Mouse (Mus musculus): Measurements from ENCODE around the gene Shroom3. TPM values are rescaled to one million over a fixed set of nuclear protein-coding genes. Genes with fewer than 3 reads are reported as not detected.

Gene Shroom3
- polyA plus RNA-seq, 1 experiment from 2014 or later: 3.8 TPM

- WGBS: 36% methylated on average over 20 of the region's 20 CpGs
- H3K36me3 ChIP-seq (ENCODE audit: control insufficient read depth, insufficient read depth, low read length): no peaks in the 10 kb centered on the region
- no peaks in the 10 kb centered on the region for H3K27me3 ChIP-seq (ENCODE audit: control insufficient read depth, insufficient read depth, low read length)
- H3K9ac ChIP-seq (ENCODE audit: low read length): no peak overlapping the region
- no peak overlapping the region for H3K27ac ChIP-seq (replicated peaks; ENCODE audit: low read depth, low read length)
- H3K4me2 ChIP-seq (ENCODE audit: low read depth, severe bottlenecking): no peak overlapping the region
- no peak overlapping the region for H3K4me3 ChIP-seq (ENCODE audit: low read depth, low read length)
- DNase-seq (ENCODE audit: low spot score): peak; percentile 37
- peaks cover 5% of the 10 kb centered on the region for H3K4me1 ChIP-seq (ENCODE audit: control insufficient read depth, insufficient read depth, low read length)
- H3K9me3 ChIP-seq (ENCODE audit: control insufficient read depth, low read length): no peaks in the 10 kb centered on the region
- 0 out of 2 replicates have a peak, but pooled peaks have one; percentile 21 for ATAC-seq (ENCODE audit: insufficient number of reproducible peaks, low FRiP score, low TSS enrichment, low read depth)
These were observed 160.9 kb downstream of the Shroom3 start for GRCm38 (mm10) chr5:92843850-92844785.

- H3K27ac ChIP-seq (replicated peaks; ENCODE audit: low read depth, low read length): no peak overlapping the region
- no peak overlapping the region for H3K9ac ChIP-seq (ENCODE audit: low read length)
- H3K36me3 ChIP-seq (ENCODE audit: control insufficient read depth, insufficient read depth, low read length): no peaks in the 10 kb centered on the region
- ATAC-seq (ENCODE audit: insufficient number of reproducible peaks, low FRiP score, low TSS enrichment, low read depth) (no peak), DNase-seq (ENCODE audit: low spot score) (no peak)
- no peaks in the 10 kb centered on the region for H3K4me1 ChIP-seq (ENCODE audit: control insufficient read depth, insufficient read depth, low read length)
- WGBS: 92% methylated on average over 6 of the region's 6 CpGs
- no peaks in the 10 kb centered on the region for H3K27me3 ChIP-seq (ENCODE audit: control insufficient read depth, insufficient read depth, low read length)
- H3K4me2 ChIP-seq (ENCODE audit: low read depth, severe bottlenecking): no peak overlapping the region
- no peak overlapping the region for H3K4me3 ChIP-seq (ENCODE audit: low read depth, low read length)
- H3K9me3 ChIP-seq (ENCODE audit: control insufficient read depth, low read length): no peaks in the 10 kb centered on the region
These were observed 166.5 kb downstream of the Shroom3 start for GRCm38 (mm10) chr5:92849743-92850142.

GRCm38 (mm10) chr5:92850925-92851324, 167.7 kb downstream of the Shroom3 start:
- no peaks in the 10 kb centered on the region for H3K9me3 ChIP-seq (ENCODE audit: control insufficient read depth, low read length)
- WGBS: 79% methylated on average over 3 of the region's 3 CpGs
- H3K4me2 ChIP-seq (ENCODE audit: low read depth, severe bottlenecking): no peak overlapping the region
- no peaks in the 10 kb centered on the region for H3K36me3 ChIP-seq (ENCODE audit: control insufficient read depth, insufficient read depth, low read length)
- H3K4me1 ChIP-seq (ENCODE audit: control insufficient read depth, insufficient read depth, low read length): no peaks in the 10 kb centered on the region
- H3K27ac ChIP-seq (replicated peaks; ENCODE audit: low read depth, low read length): no peak overlapping the region
- DNase-seq (ENCODE audit: low spot score): no peak
- ATAC-seq (ENCODE audit: insufficient number of reproducible peaks, low FRiP score, low TSS enrichment, low read depth): no peak
- no peak overlapping the region for H3K9ac ChIP-seq (ENCODE audit: low read length)
- no peak overlapping the region for H3K4me3 ChIP-seq (ENCODE audit: low read depth, low read length)
- no peaks in the 10 kb centered on the region for H3K27me3 ChIP-seq (ENCODE audit: control insufficient read depth, insufficient read depth, low read length)

GRCm38 (mm10) chr5:92854983-92855382, 171.7 kb downstream of the Shroom3 start:
- Histone ChIP-seq H3K4me1 (ENCODE audit: control insufficient read depth, insufficient read depth, low read length) (peaks cover 5% of the 10 kb centered on the region; the same call in 1 of the 2 replicates), H3K4me2 (ENCODE audit: low read depth, severe bottlenecking) (no peak overlapping the region), H3K9ac (ENCODE audit: low read length) (no peak overlapping the region), H3K27me3 (ENCODE audit: control insufficient read depth, insufficient read depth, low read length) (no peaks in the 10 kb centered on the region), H3K9me3 (ENCODE audit: control insufficient read depth, low read length) (no peaks in the 10 kb centered on the region), H3K27ac (replicated peaks; ENCODE audit: low read depth, low read length) (no peak overlapping the region), H3K36me3 (ENCODE audit: control insufficient read depth, insufficient read depth, low read length) (no peaks in the 10 kb centered on the region), H3K4me3 (ENCODE audit: low read depth, low read length) (no peak overlapping the region)
- DNase-seq (ENCODE audit: low spot score): no peak
- 69% methylated on average over 4 of the region's 4 CpGs for WGBS
- no peak for ATAC-seq (ENCODE audit: insufficient number of reproducible peaks, low FRiP score, low TSS enrichment, low read depth)

GRCm38 (mm10) chr5:92856346-92856745, 173.1 kb downstream of the Shroom3 start:
- H3K27me3 ChIP-seq (ENCODE audit: control insufficient read depth, insufficient read depth, low read length): no peaks in the 10 kb centered on the region
- ATAC-seq (ENCODE audit: insufficient number of reproducible peaks, low FRiP score, low TSS enrichment, low read depth) (no peak), DNase-seq (ENCODE audit: low spot score) (no peak)
- peaks cover 5% of the 10 kb centered on the region; the same call in 1 of the 2 replicates for H3K4me1 ChIP-seq (ENCODE audit: control insufficient read depth, insufficient read depth, low read length)
- H3K27ac ChIP-seq (replicated peaks; ENCODE audit: low read depth, low read length): no peak overlapping the region
- H3K4me2 ChIP-seq (ENCODE audit: low read depth, severe bottlenecking): no peak overlapping the region; the same call in 1 of the 2 replicates
- no peaks in the 10 kb centered on the region for H3K9me3 ChIP-seq (ENCODE audit: control insufficient read depth, low read length)
- 28% methylated on average over 15 of the region's 15 CpGs for WGBS
- no peak overlapping the region for H3K4me3 ChIP-seq (ENCODE audit: low read depth, low read length)
- H3K36me3 ChIP-seq (ENCODE audit: control insufficient read depth, insufficient read depth, low read length): no peaks in the 10 kb centered on the region
- no peak overlapping the region for H3K9ac ChIP-seq (ENCODE audit: low read length)

GRCm38 (mm10) chr5:92857177-92857576, 173.9 kb downstream of the Shroom3 start:
- H3K36me3 ChIP-seq (ENCODE audit: control insufficient read depth, insufficient read depth, low read length): no peaks in the 10 kb centered on the region
- WGBS: 75% methylated on average over 7 of the region's 7 CpGs
- H3K4me2 ChIP-seq (ENCODE audit: low read depth, severe bottlenecking): no peak overlapping the region
- DNase-seq (ENCODE audit: low spot score) (no peak), ATAC-seq (ENCODE audit: insufficient number of reproducible peaks, low FRiP score, low TSS enrichment, low read depth) (no peak)
- no peak overlapping the region for H3K4me3 ChIP-seq (ENCODE audit: low read depth, low read length)
- H3K27ac ChIP-seq (replicated peaks; ENCODE audit: low read depth, low read length): no peak overlapping the region
- H3K27me3 ChIP-seq (ENCODE audit: control insufficient read depth, insufficient read depth, low read length): no peaks in the 10 kb centered on the region
- no peaks in the 10 kb centered on the region for H3K9me3 ChIP-seq (ENCODE audit: control insufficient read depth, low read length)
- no peak overlapping the region for H3K9ac ChIP-seq (ENCODE audit: low read length)
- H3K4me1 ChIP-seq (ENCODE audit: control insufficient read depth, insufficient read depth, low read length): peaks cover 5% of the 10 kb centered on the region; the same call in 1 of the 2 replicates

GRCm38 (mm10) chr5:92858104-92858503, 174.9 kb downstream of the Shroom3 start:
- no peak for DNase-seq (ENCODE audit: low spot score)
- no peak overlapping the region for H3K4me3 ChIP-seq (ENCODE audit: low read depth, low read length)
- no peak overlapping the region for H3K4me2 ChIP-seq (ENCODE audit: low read depth, severe bottlenecking)
- no peak overlapping the region for H3K27ac ChIP-seq (replicated peaks; ENCODE audit: low read depth, low read length)
- no peak for ATAC-seq (ENCODE audit: insufficient number of reproducible peaks, low FRiP score, low TSS enrichment, low read depth)
- H3K27me3 ChIP-seq (ENCODE audit: control insufficient read depth, insufficient read depth, low read length): no peaks in the 10 kb centered on the region
- peaks cover 5% of the 10 kb centered on the region; the same call in 1 of the 2 replicates for H3K4me1 ChIP-seq (ENCODE audit: control insufficient read depth, insufficient read depth, low read length)
- H3K9ac ChIP-seq (ENCODE audit: low read length): no peak overlapping the region
- WGBS: 81% methylated on average over 3 of the region's 3 CpGs
- H3K36me3 ChIP-seq (ENCODE audit: control insufficient read depth, insufficient read depth, low read length): no peaks in the 10 kb centered on the region
- H3K9me3 ChIP-seq (ENCODE audit: control insufficient read depth, low read length): no peaks in the 10 kb centered on the region

- H3K9me3 ChIP-seq (ENCODE audit: control insufficient read depth, low read length): no peaks in the 10 kb centered on the region
These were observed 175.3 kb downstream of the Shroom3 start for GRCm38 (mm10) chr5:92858576-92858975.

More at GRCm38 (mm10) chr5:92858576-92858975, 175.3 kb downstream of the Shroom3 start:
- DNase-seq (ENCODE audit: low spot score) (no peak), ATAC-seq (ENCODE audit: insufficient number of reproducible peaks, low FRiP score, low TSS enrichment, low read depth) (no peak)
- Histone ChIP-seq H3K27me3 (ENCODE audit: control insufficient read depth, insufficient read depth, low read length) (no peaks in the 10 kb centered on the region), H3K27ac (replicated peaks; ENCODE audit: low read depth, low read length) (no peak overlapping the region), H3K4me1 (ENCODE audit: control insufficient read depth, insufficient read depth, low read length) (peaks cover 5% of the 10 kb centered on the region; the same call in 1 of the 2 replicates), H3K4me3 (ENCODE audit: low read depth, low read length) (no peak overlapping the region), H3K4me2 (ENCODE audit: low read depth, severe bottlenecking) (no peak overlapping the region), H3K9ac (ENCODE audit: low read length) (no peak overlapping the region), H3K36me3 (ENCODE audit: control insufficient read depth, insufficient read depth, low read length) (no peaks in the 10 kb centered on the region)
- 91% methylated on average over 4 of the region's 4 CpGs for WGBS
